Mouse (Mus musculus) neural tube, embryonic 14.5 days (tissue): ENCODE measurements at regions not wholly inside any gene's neighbourhood (a gene's known extent, or its start where the extent isn't known, plus 50 kb on each side); places are given as distances from the start of the nearest gene placed in this dataset.

Experiments
- ATAC-seq: fragments of 200-750 bp; cut with Nextera tagmentation; 2 replicates; pipeline ENCODE4 v1.8.0; 2017; ENCODE audit warnings: low read depth, mild to moderate bottlenecking, moderate TSS enrichment, moderate library complexity
- H3K27ac ChIP-seq: fragments of 300-500 bp; sonication (generic); 2 replicates; pipeline ENCODE4 v1.5.1; 2014; ENCODE audit warnings: low read depth, mild to moderate bottlenecking, control low read depth, low read length, moderate library complexity, mixed read lengths
- H3K27me3 ChIP-seq: fragments of 300-500 bp; sonication (generic); 2 replicates; pipeline ENCODE4 v1.6.1; 2014; ENCODE audit warnings: low read length; ENCODE audit not compliant: control insufficient read depth, insufficient read depth
- H3K36me3 ChIP-seq: fragments of 300-500 bp; sonication (generic); 2 replicates; pipeline ENCODE4 v1.6.1; 2014; ENCODE audit warnings: low read length, mixed read lengths; ENCODE audit not compliant: control insufficient read depth, insufficient read depth
- H3K4me1 ChIP-seq: fragments of 300-500 bp; sonication (generic); 2 replicates; pipeline ENCODE4 v1.6.1; 2014; ENCODE audit warnings: low read length; ENCODE audit not compliant: control insufficient read depth, insufficient read depth
- H3K4me2 ChIP-seq: fragments of 300-500 bp; sonication (generic); 2 replicates; pipeline ENCODE4 v1.6.1; 2014; ENCODE audit warnings: mild to moderate bottlenecking, low read depth, low read length, control low read depth
- H3K4me3 ChIP-seq: fragments of 300-500 bp; sonication (generic); 2 replicates; pipeline ENCODE4 v1.5.1; 2014; ENCODE audit warnings: low read depth, low read length, control low read depth, mixed read lengths
- H3K9ac ChIP-seq: fragments of 300-500 bp; sonication (generic); replicated peaks from 2 replicates; pipeline ENCODE4 v1.6.1; 2014; ENCODE audit warnings: low read depth, mild to moderate bottlenecking, control low read depth, low read length, mixed read lengths
- H3K9me3 ChIP-seq: fragments of 300-500 bp; sonication (generic); 2 replicates; pipeline ENCODE4 v1.6.1; 2016; ENCODE audit warnings: low read length; ENCODE audit not compliant: control insufficient read depth
- WGBS: fragments of 180-500 bp; shearing (Covaris S2); extraction: QIAGEN DNeasy Blood & Tissue Kit; methylation state at CpG from one replicate; pipeline ENCODE4 v1.1.7; 2014; 5-methylcytosine and 5-hydroxymethylcytosine counted together

GRCm38 (mm10) chr8:26438877-26439276, 319.5 kb downstream of the Gm45692 start:
- H3K27ac ChIP-seq, result no peak overlapping the region
- no peaks in the 10 kb centered on the region for H3K27me3 ChIP-seq
- peak; percentile 58; the same call in 1 of the 2 replicates for ATAC-seq
- peaks cover 9% of the 10 kb centered on the region; the same call in 1 of the 2 replicates for H3K4me1 ChIP-seq
- no peaks in the 10 kb centered on the region for H3K9me3 ChIP-seq
- WGBS, result 6% methylated on average over 16 of the region's 16 CpGs
- no peak overlapping the region; the same call in 1 of the 2 replicates for H3K9ac ChIP-seq
- H3K4me2 ChIP-seq, result peak overlapping the region; percentile 26
- H3K36me3 ChIP-seq, result no peaks in the 10 kb centered on the region
- no peak overlapping the region; the same call in 1 of the 2 replicates for H3K4me3 ChIP-seq

DNA sequence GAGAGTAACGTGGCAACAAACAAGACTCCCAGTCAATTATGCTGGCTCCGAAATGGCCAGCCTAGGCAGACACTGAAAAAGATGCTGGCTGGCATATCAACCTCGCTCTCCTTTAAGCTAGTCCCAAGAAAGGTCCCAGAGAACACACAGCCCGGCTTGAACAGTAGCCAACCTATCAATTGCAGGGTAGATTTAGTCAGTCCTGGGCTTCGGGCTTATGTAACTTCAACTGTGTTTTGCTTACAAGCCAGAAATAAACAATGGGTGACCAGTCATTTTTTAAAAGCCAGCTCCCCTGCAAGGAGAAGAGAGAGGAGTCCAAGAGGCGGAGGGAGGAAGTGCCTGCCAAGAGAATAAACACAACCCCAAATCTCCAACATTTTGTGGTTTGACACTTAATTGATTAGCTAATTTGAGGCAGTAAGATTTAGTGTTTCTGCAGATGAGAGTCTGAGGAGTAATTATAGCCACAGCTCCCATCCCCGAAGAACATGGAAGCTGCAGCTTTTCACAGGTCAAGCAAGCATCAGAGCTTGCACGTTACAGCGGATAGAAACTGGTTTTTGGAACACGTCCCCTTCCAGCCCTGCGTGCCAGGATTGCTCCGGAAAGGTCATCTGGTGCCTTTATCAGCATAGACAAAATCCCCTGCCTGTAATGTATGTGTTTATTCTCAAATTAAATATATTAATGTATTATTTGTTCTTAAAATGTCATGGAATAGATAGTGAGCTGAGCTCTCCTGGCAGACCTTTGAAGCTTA, 322.1 kb downstream of the Gm45692 start:
- peaks cover 9% of the 10 kb centered on the region; the same call in 1 of the 2 replicates for H3K4me1 ChIP-seq
- no peaks in the 10 kb centered on the region for H3K27me3 ChIP-seq
- no peak overlapping the region for H3K27ac ChIP-seq
- no peak overlapping the region for H3K4me3 ChIP-seq
- H3K9me3 ChIP-seq, result no peaks in the 10 kb centered on the region
- H3K9ac ChIP-seq, result no peak overlapping the region
- H3K36me3 ChIP-seq, result no peaks in the 10 kb centered on the region
- no peak overlapping the region for H3K4me2 ChIP-seq
- WGBS, result 51% methylated on average over 12 of the region's 12 CpGs
- ATAC-seq, result no peak

DNA sequence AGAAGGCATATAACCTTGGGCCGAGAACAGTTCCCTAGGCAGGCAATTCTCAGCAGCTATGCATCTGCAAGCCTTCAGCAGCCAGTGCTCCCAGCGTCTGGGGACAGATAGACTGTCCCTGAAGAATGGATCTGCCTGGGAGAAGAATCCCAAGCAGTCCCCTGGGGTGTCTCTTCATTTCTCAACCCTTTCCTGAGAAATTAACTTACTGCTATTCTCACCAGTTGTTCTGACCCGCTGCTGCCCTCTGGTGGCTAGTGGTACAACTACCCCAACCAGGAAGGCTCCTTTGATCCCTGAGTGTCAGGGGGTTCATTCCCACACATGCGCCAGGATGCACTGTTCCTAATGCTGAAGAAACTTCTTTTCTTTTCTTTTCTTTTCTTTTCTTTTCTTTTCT, 323.7 kb downstream of the Gm45692 start:
- Histone ChIP-seq H3K27ac (no peak overlapping the region), H3K27me3 (no peaks in the 10 kb centered on the region), H3K4me1 (peaks cover 9% of the 10 kb centered on the region; the same call in 1 of the 2 replicates), H3K4me3 (no peak overlapping the region), H3K36me3 (no peaks in the 10 kb centered on the region), H3K9me3 (no peaks in the 10 kb centered on the region), H3K9ac (no peak overlapping the region), H3K4me2 (no peak overlapping the region)
- ATAC-seq, result no peak
- 32% methylated on average over 4 of the region's 4 CpGs for WGBS

DNA sequence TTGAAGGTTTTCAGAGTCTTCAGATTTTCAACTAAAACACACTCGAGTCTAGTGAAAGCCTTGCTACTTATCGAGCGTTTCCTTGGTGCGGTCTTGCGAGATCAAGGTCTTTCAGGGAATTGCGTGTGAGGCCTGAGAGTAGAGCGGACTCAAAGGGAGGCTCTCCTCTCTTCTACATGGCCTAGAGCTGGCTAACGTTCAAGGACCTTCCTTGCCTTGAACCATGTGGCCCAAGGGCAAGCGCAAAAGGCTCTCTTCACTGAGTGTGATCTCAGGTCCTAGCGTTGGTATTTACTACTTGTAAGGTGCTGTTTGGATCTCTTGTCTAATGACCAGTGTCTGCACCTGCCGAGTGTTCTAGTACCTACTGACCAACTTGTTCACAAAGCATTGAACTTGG, 324.4 kb downstream of the Gm45692 start:
- ATAC-seq, result no peak
- H3K4me1 ChIP-seq, result peaks cover 9% of the 10 kb centered on the region; the same call in 1 of the 2 replicates
- H3K9ac ChIP-seq, result no peak overlapping the region
- no peak overlapping the region for H3K27ac ChIP-seq
- no peaks in the 10 kb centered on the region for H3K36me3 ChIP-seq
- H3K27me3 ChIP-seq, result no peaks in the 10 kb centered on the region
- WGBS, result 92% methylated on average over 11 of the region's 11 CpGs
- H3K9me3 ChIP-seq, result no peaks in the 10 kb centered on the region
- H3K4me2 ChIP-seq, result no peak overlapping the region
- H3K4me3 ChIP-seq, result no peak overlapping the region

GRCm38 (mm10) chr8:26445991-26446390, 326.7 kb downstream of the Gm45692 start:
- no peak overlapping the region for H3K9ac ChIP-seq
- no peak overlapping the region for H3K4me2 ChIP-seq
- H3K36me3 ChIP-seq, result no peaks in the 10 kb centered on the region
- no peak overlapping the region for H3K4me3 ChIP-seq
- peaks cover 9% of the 10 kb centered on the region; the same call in 1 of the 2 replicates for H3K4me1 ChIP-seq
- H3K9me3 ChIP-seq, result no peaks in the 10 kb centered on the region
- ATAC-seq, result no peak
- H3K27ac ChIP-seq, result no peak overlapping the region
- WGBS, result 62% methylated on average over 4 of the region's 4 CpGs
- no peaks in the 10 kb centered on the region for H3K27me3 ChIP-seq

- Histone ChIP-seq H3K36me3 (no peaks in the 10 kb centered on the region), H3K4me1 (no peaks in the 10 kb centered on the region), H3K27ac (no peak overlapping the region), H3K9me3 (no peaks in the 10 kb centered on the region), H3K4me2 (no peak overlapping the region), H3K9ac (no peak overlapping the region), H3K27me3 (no peaks in the 10 kb centered on the region), H3K4me3 (no peak overlapping the region)
- ATAC-seq, result no peak
- WGBS, result 84% methylated on average over 8 of the region's 8 CpGs
Measured at GRCm38 (mm10) chr8:26447886-26448640, 328.7 kb downstream of the Gm45692 start.

GRCm38 (mm10) chr8:26449291-26449690, 330.0 kb downstream of the Gm45692 start:
- H3K27me3 ChIP-seq, result no peaks in the 10 kb centered on the region
- no peaks in the 10 kb centered on the region for H3K4me1 ChIP-seq
- no peaks in the 10 kb centered on the region for H3K36me3 ChIP-seq
- ATAC-seq, result no peak
- no peak overlapping the region for H3K4me2 ChIP-seq
- H3K27ac ChIP-seq, result no peak overlapping the region
- no peak overlapping the region for H3K4me3 ChIP-seq
- H3K9me3 ChIP-seq, result no peaks in the 10 kb centered on the region
- H3K9ac ChIP-seq, result no peak overlapping the region
- WGBS, result 98% methylated on average over 7 of the region's 7 CpGs

DNA sequence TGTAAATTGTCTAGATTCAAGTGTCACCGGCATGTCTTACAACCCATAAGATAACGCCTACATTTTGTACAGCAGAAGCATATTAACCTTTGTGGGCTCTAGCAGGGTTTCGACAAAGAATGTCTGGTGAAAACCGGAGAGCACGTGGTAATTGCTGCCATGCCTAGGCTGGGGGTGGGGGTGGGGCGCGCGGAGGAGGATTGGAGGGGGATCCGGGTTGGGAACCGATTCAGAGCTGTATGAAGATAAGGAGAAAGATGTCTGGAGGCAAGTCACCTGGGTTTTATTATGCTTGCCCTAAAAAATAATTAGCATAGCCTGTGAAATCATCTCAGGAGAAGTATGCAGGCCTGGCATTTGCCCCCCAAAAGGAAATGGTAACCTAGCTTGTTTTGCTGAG, 331.2 kb downstream of the Gm45692 start:
- H3K4me1 ChIP-seq, result no peaks in the 10 kb centered on the region
- H3K36me3 ChIP-seq, result no peaks in the 10 kb centered on the region
- no peaks in the 10 kb centered on the region for H3K27me3 ChIP-seq
- no peak overlapping the region for H3K4me2 ChIP-seq
- H3K27ac ChIP-seq, result no peak overlapping the region
- no peaks in the 10 kb centered on the region for H3K9me3 ChIP-seq
- WGBS, result 68% methylated on average over 10 of the region's 10 CpGs
- no peak overlapping the region for H3K9ac ChIP-seq
- no peak for ATAC-seq
- no peak overlapping the region for H3K4me3 ChIP-seq

GRCm38 (mm10) chr8:26452976-26453573, 333.7 kb downstream of the Gm45692 start:
- Histone ChIP-seq H3K4me3 (no peak overlapping the region), H3K4me2 (no peak overlapping the region), H3K4me1 (no peaks in the 10 kb centered on the region), H3K36me3 (no peaks in the 10 kb centered on the region), H3K9me3 (no peaks in the 10 kb centered on the region), H3K27ac (peak overlapping the region; percentile 18; the same call in 1 of the 2 replicates), H3K27me3 (no peaks in the 10 kb centered on the region), H3K9ac (no peak overlapping the region)
- 35% methylated on average over 5 of the region's 5 CpGs for WGBS
- ATAC-seq, result peak; percentile 56; the same call in 1 of the 2 replicates
